Mouse (Mus musculus) embryonic facial prominence, embryonic 15.5 days (tissue): ENCODE measurements around the gene Fam131b. TPM values are rescaled to one million over a fixed set of nuclear protein-coding genes. Genes with fewer than 3 reads are reported as not detected.

Experiments used
- ATAC-seq: fragments of 200-750 bp; cut with Nextera tagmentation; 2 replicates; pipeline ENCODE4 v1.8.0; 2017; ENCODE audit warnings: low read depth, moderate TSS enrichment; ENCODE audit not compliant: insufficient number of reproducible peaks, low FRiP score, low TSS enrichment
- H3K27ac ChIP-seq: fragments of 300-500 bp; sonication (generic); replicated peaks from 2 replicates; pipeline ENCODE4 v1.5.1; 2015; ENCODE audit warnings: mild to moderate bottlenecking, inconsistent platforms
- H3K27me3 ChIP-seq: fragments of 300-500 bp; sonication (generic); 2 replicates; pipeline ENCODE4 v1.6.1; 2015; ENCODE audit warnings: inconsistent platforms
- H3K36me3 ChIP-seq: fragments of 300-500 bp; sonication (generic); 2 replicates; pipeline ENCODE4 v1.6.1; 2015; ENCODE audit warnings: mild to moderate bottlenecking, inconsistent platforms
- H3K4me1 ChIP-seq: fragments of 300-500 bp; sonication (generic); 2 replicates; pipeline ENCODE4 v1.6.1; 2015; ENCODE audit warnings: inconsistent platforms
- H3K4me2 ChIP-seq: fragments of 300-500 bp; sonication (generic); replicated peaks from 2 replicates; pipeline ENCODE4 v1.6.1; 2015; ENCODE audit warnings: mild to moderate bottlenecking, inconsistent platforms
- H3K4me3 ChIP-seq: fragments of 300-500 bp; sonication (generic); replicated peaks from 2 replicates; pipeline ENCODE4 v1.5.1; 2015; ENCODE audit warnings: mild to moderate bottlenecking, inconsistent platforms
- H3K9ac ChIP-seq: fragments of 300-500 bp; sonication (generic); 2 replicates; pipeline ENCODE4 v1.6.1; 2015; ENCODE audit warnings: inconsistent platforms
- H3K9me3 ChIP-seq: fragments of 300-500 bp; sonication (generic); replicated peaks from 2 replicates; pipeline ENCODE4 v1.6.1; 2016; ENCODE audit warnings: inconsistent platforms
- WGBS: fragments of 180-500 bp; shearing (Covaris S2); methylation state at CpG from one replicate; pipeline ENCODE4 v1.1.7; 2015; 5-methylcytosine and 5-hydroxymethylcytosine counted together
- polyA plus RNA-seq: library from polyadenylated mRNA; unstranded; fragments of >200 nt; fragmentation: Nextera tagmentation; extraction: Ambion mirVana; gene quantifications from 2 replicates; pipeline ENCODE4 v1.2.1, GENCODE M21; 2015

The Fam131b gene
- polyA plus RNA-seq, 1 experiment from 2014 or later, result 0.23 TPM

- 15% methylated on average over 2 of the region's 2 CpGs for WGBS
- no peaks in the 10 kb centered on the region for H3K27me3 ChIP-seq
- ATAC-seq, result no peak
Observed at GRCm38 (mm10) chr6:42276151-42276550, 48.3 kb downstream of the Fam131b start.

GRCm38 (mm10) chr6:42270817-42271216 is 53.6 kb downstream of the Fam131b start:
- ATAC-seq, result no peak
- Histone ChIP-seq H3K4me2 (no peak overlapping the region), H3K9me3 (no peaks in the 10 kb centered on the region), H3K27me3 (no peaks in the 10 kb centered on the region), H3K4me1 (peaks cover 16% of the 10 kb centered on the region), H3K36me3 (peaks cover 62% of the 10 kb centered on the region), H3K4me3 (no peak overlapping the region), H3K27ac (no peak overlapping the region), H3K9ac (no peak overlapping the region)

More at GRCm38 (mm10) chr6:42276151-42276550, 48.3 kb downstream of the Fam131b start:
- Histone ChIP-seq H3K9me3 (no peaks in the 10 kb centered on the region), H3K4me1 (peaks cover 5% of the 10 kb centered on the region; the same call in 1 of the 2 replicates), H3K4me3 (no peak overlapping the region), H3K27ac (no peak overlapping the region), H3K4me2 (no peak overlapping the region), H3K9ac (no peak overlapping the region), H3K36me3 (peaks cover 75% of the 10 kb centered on the region)

DNA sequence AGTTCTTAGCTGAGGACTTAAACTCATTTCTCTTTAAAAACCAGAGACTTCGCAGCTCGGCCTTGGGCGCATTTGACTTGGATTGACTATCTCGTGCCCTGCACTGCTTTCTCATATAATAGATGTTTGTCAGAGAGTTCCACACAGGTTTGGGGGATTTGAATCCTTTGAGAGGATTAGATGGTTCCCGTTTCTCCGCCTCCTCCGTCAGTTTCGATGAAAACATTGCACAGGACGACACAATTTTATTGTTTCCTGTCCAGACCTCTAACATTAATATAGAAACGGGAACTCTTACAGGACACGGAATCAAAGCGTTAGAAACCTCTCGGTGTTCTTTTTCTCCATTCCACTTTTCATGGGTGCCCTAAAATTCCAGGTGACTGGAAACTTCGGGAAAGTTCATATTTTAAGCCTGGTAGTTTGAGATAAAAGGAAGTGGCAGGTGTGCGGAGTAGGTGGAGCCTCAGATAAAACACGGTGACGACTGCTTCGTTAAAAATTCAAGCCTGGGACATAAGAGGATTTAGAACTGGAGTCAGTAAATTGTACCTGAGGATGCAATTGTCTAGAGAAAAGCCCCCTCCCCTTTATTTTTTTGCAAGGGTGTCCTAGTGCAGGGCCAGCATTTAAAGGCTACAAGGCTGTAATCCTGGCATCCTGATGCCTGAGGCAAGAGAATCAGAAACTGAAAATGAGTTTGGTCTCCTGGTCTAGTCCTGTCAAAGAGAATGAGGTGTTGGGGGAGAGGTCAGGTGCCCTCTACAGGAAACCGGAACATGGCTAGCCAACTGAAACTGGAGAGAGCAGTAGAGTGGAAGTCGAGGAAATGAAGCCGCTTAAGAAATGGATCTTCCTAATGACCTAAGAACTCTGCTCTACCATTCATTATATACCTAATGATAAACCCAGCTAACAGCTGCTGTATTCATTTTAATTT is 58.8 kb downstream of the Fam131b start:
- H3K9ac ChIP-seq, result peak overlapping the region; percentile 92
- peak overlapping the region; percentile 94 for H3K27ac ChIP-seq
- peaks cover 16% of the 10 kb centered on the region for H3K4me1 ChIP-seq
- H3K36me3 ChIP-seq, result peaks cover 34% of the 10 kb centered on the region
- no peaks in the 10 kb centered on the region for H3K27me3 ChIP-seq
- peak overlapping the region; percentile 83 for H3K4me2 ChIP-seq
- WGBS, result under 1% methylated on average over 21 of the region's 21 CpGs
- peak overlapping the region; percentile 90 for H3K4me3 ChIP-seq
- H3K9me3 ChIP-seq, result no peaks in the 10 kb centered on the region
- no peak for ATAC-seq

Other genes starting within 250 kb of the Fam131b start
- gene Tas2r139, start 183.7 kb downstream of the Fam131b start, polyA plus RNA-seq, result not detected in 2 replicates
- gene Tas2r144, start 109.3 kb downstream of the Fam131b start, polyA plus RNA-seq, result not detected in 2 replicates
- gene Gstk1, start 78.7 kb downstream of the Fam131b start, polyA plus RNA-seq, result 19.0 and 20.1 TPM in 2 replicates
- gene Tmem139, start 62.7 kb downstream of the Fam131b start, polyA plus RNA-seq, result 1.5 and 2.1 TPM in 2 replicates
- gene Casp2, start 59.7 kb downstream of the Fam131b start, polyA plus RNA-seq, result 45.8 and 46.5 TPM in 2 replicates
- gene Clcn1, start 38.0 kb downstream of the Fam131b start, polyA plus RNA-seq, result 0.08 and 0.24 TPM in 2 replicates
- gene Zyx, start 25.0 kb upstream of the Fam131b start, polyA plus RNA-seq, result 127 and 131 TPM in 2 replicates
- gene Epha1, start 48.6 kb upstream of the Fam131b start, polyA plus RNA-seq, result 19.5 and 21.6 TPM in 2 replicates
- not detected in 2 replicates for gene Tas2r143, start 75.6 kb upstream of the Fam131b start, polyA plus RNA-seq
- not detected in 2 replicates for gene Tas2r135, start 80.8 kb upstream of the Fam131b start, polyA plus RNA-seq
- gene Tas2r126, start 109.9 kb upstream of the Fam131b start, polyA plus RNA-seq, result not detected in 2 replicates
- not detected in 2 replicates for gene Olfr458, start 140.6 kb upstream of the Fam131b start, polyA plus RNA-seq
- 0.08 TPM in 1 of 2 replicates, not detected in the other for gene Olfr457, start 151.7 kb upstream of the Fam131b start, polyA plus RNA-seq
- 0.39 TPM in 1 of 2 replicates, not detected in the other for gene Olfr456, start 162.6 kb upstream of the Fam131b start, polyA plus RNA-seq
- 0.04 TPM in 1 of 2 replicates, not detected in the other for gene Olfr455, start 222.9 kb upstream of the Fam131b start, polyA plus RNA-seq